Mouse (Mus musculus) stomach, embryonic 16.5 days (tissue): Measurements from ENCODE around the gene Msi2. TPM values are rescaled to one million over a fixed set of nuclear protein-coding genes. Genes with fewer than 3 reads are reported as not detected.

ENCODE experiments used
- ATAC-seq: fragments of 200-750 bp; cut with Nextera tagmentation; 2 replicates; pipeline ENCODE4 v1.8.0; 2017; ENCODE audit warnings: moderate number of reproducible peaks, moderate TSS enrichment; ENCODE audit not compliant: insufficient read depth, low FRiP score
- H3K27ac ChIP-seq: fragments of 300-500 bp; sonication (generic); 2 replicates; pipeline ENCODE4 v1.5.1; 2014; ENCODE audit warnings: low read length
- H3K27me3 ChIP-seq: fragments of 300-500 bp; sonication (generic); 2 replicates; pipeline ENCODE4 v1.6.1; 2014; ENCODE audit warnings: low read length, control low read depth, mixed read lengths; ENCODE audit not compliant: control insufficient read depth, insufficient read depth
- H3K36me3 ChIP-seq: fragments of 300-500 bp; sonication (generic); 2 replicates; pipeline ENCODE4 v1.6.1; 2014; ENCODE audit warnings: low read length; ENCODE audit not compliant: control insufficient read depth, insufficient read depth
- H3K4me1 ChIP-seq: fragments of 300-500 bp; sonication (generic); 2 replicates; pipeline ENCODE4 v1.6.1; 2014; ENCODE audit warnings: low read length, control low read depth, mixed read lengths; ENCODE audit not compliant: control insufficient read depth, insufficient read depth
- H3K4me2 ChIP-seq: fragments of 300-500 bp; sonication (generic); 2 replicates; pipeline ENCODE4 v1.6.1; 2014; ENCODE audit warnings: low read depth, low read length, mixed read lengths
- H3K4me3 ChIP-seq: fragments of 300-500 bp; sonication (generic); replicated peaks from 2 replicates; pipeline ENCODE4 v1.5.1; 2014; ENCODE audit warnings: mild to moderate bottlenecking, low read length
- H3K9ac ChIP-seq: fragments of 300-500 bp; sonication (generic); 2 replicates; pipeline ENCODE4 v1.6.1; 2014; ENCODE audit warnings: low read length
- H3K9me3 ChIP-seq: fragments of 300-500 bp; sonication (generic); replicated peaks from 2 replicates; pipeline ENCODE4 v1.6.1; 2016; ENCODE audit warnings: low read length, control low read depth; ENCODE audit not compliant: control insufficient read depth
- WGBS: fragments of 180-500 bp; shearing (Covaris S2); extraction: QIAGEN DNeasy Blood & Tissue Kit; methylation state at CpG from one replicate; pipeline ENCODE4 v1.1.7; 2014; 5-methylcytosine and 5-hydroxymethylcytosine counted together
- polyA plus RNA-seq: library from polyadenylated mRNA; unstranded; fragments of >200 nt; fragmentation: Nextera tagmentation; extraction: Ambion mirVana; gene quantifications from 2 replicates; pipeline ENCODE4 v1.2.1, GENCODE M21; 2015

The Msi2 gene
- polyA plus RNA-seq, 1 experiment from 2014 or later = 11.7 TPM

DNA sequence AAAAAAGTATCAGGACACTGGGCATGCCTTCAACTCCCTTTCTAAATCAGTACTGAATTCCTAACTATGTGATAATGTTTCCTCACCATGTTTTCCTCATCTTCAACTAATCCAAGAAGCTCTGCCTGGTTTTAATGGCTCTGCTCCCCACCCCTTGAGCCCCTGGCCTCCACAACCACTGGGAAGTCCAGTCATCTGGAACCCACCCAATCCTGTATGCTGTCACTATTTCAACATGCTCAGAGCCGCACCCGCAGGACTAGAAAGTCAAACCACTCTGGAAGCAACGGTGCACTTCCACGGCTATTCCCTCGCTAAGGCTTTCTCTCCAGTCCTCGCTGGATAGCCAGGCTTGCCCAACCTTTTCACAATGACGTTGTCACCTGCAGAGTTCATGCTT lies 106.2 kb downstream of the Msi2 start:
- no peak for ATAC-seq
- Histone ChIP-seq H3K27ac (no peak overlapping the region), H3K27me3 (no peaks in the 10 kb centered on the region), H3K9me3 (no peaks in the 10 kb centered on the region), H3K4me3 (no peak overlapping the region), H3K4me1 (peaks cover 28% of the 10 kb centered on the region), H3K4me2 (no peak overlapping the region), H3K36me3 (no peaks in the 10 kb centered on the region), H3K9ac (no peak overlapping the region)
- 83% methylated on average over 7 of the region's 7 CpGs for WGBS

DNA sequence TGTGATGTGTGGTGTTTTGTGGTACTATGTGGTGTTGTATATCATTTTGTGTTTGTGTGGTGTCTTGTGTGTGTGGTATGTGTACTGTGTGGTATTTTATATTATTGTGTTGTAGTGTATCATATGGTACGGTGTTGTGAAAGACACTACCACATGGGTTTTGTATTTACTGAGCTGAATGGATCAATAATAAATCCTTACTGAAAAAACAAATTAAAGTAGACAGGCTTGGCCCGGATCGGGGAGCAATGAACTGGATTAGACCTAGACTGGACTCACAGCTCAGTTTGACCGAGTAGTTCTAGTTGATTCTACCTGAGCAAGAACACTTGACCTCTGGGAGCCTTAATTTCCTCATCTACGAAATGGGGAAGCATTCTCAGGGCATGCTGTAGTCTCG lies 107.5 kb downstream of the Msi2 start:
- H3K27me3 ChIP-seq = no peaks in the 10 kb centered on the region
- H3K9me3 ChIP-seq = no peaks in the 10 kb centered on the region
- H3K4me3 ChIP-seq = no peak overlapping the region
- H3K36me3 ChIP-seq = no peaks in the 10 kb centered on the region
- WGBS = 88% methylated on average over 6 of the region's 6 CpGs
- ATAC-seq = no peak
- H3K4me1 ChIP-seq = peaks cover 28% of the 10 kb centered on the region
- no peak overlapping the region for H3K9ac ChIP-seq
- no peak overlapping the region for H3K27ac ChIP-seq
- H3K4me2 ChIP-seq = no peak overlapping the region

DNA sequence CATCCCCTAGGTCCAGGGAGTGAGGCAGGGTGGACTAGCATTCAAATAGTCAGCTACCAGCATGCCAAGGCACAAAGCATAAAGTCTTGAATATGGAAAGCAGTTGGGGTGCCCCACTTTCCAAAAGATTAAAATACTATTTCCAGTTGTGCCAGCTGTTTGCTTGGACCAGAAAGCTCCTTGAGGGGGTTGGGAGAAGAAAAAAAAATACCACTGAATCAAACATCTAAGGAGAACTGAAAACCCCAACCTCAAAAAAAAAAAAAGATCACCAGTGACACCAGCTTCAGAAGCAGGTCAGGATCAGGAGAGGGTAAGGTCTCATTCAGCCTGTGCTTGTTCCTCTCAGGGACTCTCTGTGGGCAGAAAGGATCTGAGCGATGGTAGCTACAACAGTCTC lies 108.2 kb downstream of the Msi2 start:
- Histone ChIP-seq H3K36me3 (no peaks in the 10 kb centered on the region), H3K4me3 (no peak overlapping the region), H3K9ac (no peak overlapping the region), H3K27ac (no peak overlapping the region), H3K4me1 (peaks cover 26% of the 10 kb centered on the region), H3K9me3 (no peaks in the 10 kb centered on the region), H3K4me2 (no peak overlapping the region), H3K27me3 (no peaks in the 10 kb centered on the region)
- no peak for ATAC-seq
- 95% methylated on average over 1 of the region's 1 CpGs for WGBS

DNA sequence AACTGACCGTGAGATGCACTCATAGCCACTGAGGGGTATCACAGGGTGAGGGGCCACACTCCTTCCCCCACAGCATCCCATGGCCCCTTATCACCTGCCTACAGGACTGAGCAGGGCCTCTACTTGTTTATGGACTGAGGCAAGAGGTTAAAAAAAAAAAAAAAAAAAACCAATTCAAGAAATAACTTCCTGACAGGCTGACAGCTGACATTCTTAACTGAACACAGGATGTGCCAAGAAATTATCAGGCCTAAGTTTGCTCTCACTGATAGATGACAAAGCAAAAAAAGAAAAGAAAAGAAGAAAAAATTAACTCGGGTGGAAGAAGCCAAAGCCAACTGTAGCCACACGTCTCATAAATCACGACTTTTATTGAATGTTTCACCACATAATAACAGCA lies 109.7 kb downstream of the Msi2 start:
- 46% methylated on average over 4 of the region's 4 CpGs for WGBS

DNA sequence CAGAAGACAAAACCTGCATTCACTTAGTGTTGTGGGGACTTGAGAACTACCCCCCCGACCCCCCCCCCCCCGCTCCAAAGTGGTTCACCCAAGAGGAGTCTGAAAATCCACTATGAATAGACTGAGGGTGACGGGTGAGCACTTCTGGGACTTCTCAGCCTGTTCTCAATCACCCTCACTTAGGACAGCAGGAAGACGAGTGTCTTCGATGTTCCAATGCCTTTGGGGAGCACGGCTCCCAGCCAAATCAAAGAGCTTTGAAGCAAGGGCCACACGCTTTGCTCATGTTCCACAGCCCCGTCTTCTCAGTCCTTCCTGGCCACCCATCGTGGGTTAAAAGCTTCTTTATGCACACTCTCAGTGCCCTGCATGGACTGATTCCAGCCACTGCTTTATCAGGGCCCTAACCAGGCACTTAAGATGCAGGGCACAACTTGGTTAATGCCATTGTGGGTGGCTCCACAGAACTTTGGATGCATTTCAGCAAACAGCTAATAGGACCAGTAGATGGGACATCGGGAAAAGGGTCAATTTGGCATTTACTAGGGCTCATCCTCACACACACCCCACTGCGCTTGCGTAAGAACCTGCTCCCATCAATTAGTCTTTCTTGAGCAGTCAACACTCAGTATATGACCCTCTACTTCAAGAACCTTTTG lies 110.5 kb downstream of the Msi2 start:
- no peak overlapping the region for H3K9ac ChIP-seq
- WGBS = 86% methylated on average over 12 of the region's 12 CpGs
- no peaks in the 10 kb centered on the region for H3K27me3 ChIP-seq
- no peaks in the 10 kb centered on the region for H3K9me3 ChIP-seq
- no peak overlapping the region for H3K27ac ChIP-seq
- H3K4me1 ChIP-seq = peaks cover 11% of the 10 kb centered on the region
- H3K4me3 ChIP-seq = no peak overlapping the region
- no peak overlapping the region for H3K4me2 ChIP-seq
- no peak for ATAC-seq
- no peaks in the 10 kb centered on the region for H3K36me3 ChIP-seq

More for the DNA sequence above, 109.7 kb downstream of the Msi2 start:
- Histone ChIP-seq H3K27me3 (no peaks in the 10 kb centered on the region), H3K4me1 (peaks cover 13% of the 10 kb centered on the region), H3K27ac (no peak overlapping the region), H3K9ac (no peak overlapping the region), H3K4me2 (no peak overlapping the region), H3K4me3 (no peak overlapping the region), H3K9me3 (no peaks in the 10 kb centered on the region), H3K36me3 (no peaks in the 10 kb centered on the region)
- ATAC-seq = no peak

DNA sequence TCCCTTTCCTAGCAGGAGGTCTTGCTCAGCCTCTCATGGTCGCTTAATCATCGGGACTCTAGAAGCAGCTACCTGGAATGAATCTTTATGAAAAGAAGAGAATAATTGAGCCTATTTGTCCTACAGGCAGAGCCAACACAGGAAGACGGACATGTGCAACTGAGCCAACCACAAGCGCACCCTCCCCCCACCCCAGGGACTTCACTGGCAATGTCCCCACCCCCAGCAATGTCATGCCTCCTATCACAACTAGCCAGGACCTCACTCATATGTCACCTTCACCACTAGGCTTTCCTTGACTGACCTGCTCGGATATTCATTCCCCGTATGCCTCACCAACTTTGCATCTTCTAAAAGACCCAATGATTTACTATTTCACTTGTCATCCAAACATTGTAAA lies 112.5 kb downstream of the Msi2 start:
- ATAC-seq = no peak
- Histone ChIP-seq H3K27ac (no peak overlapping the region), H3K9me3 (no peaks in the 10 kb centered on the region), H3K9ac (no peak overlapping the region), H3K4me2 (no peak overlapping the region), H3K4me3 (no peak overlapping the region), H3K4me1 (peaks cover 9% of the 10 kb centered on the region), H3K36me3 (no peaks in the 10 kb centered on the region), H3K27me3 (no peaks in the 10 kb centered on the region)
- 82% methylated on average over 6 of the region's 6 CpGs for WGBS

DNA sequence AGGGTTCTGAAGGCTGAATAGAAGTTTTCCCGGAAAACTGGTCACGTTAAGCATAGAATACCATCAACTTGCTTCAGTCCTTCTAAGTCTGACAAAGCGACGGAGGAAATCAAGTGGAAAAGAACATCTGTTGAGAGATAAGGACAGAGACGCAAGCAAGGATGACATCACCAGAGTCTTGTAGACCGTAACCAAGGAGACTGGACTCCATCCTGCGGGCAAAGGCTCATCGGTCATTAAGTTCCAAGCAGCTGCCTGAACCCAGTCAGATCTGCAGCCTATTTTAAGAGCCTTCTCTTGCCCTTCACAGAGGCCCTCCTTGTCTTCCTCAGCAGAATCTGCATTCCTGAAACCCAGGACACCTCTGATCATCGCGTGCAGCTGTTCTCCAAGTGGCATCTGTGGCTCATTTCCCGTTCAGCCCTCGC lies 113.2 kb downstream of the Msi2 start:
- WGBS = 72% methylated on average over 12 of the region's 12 CpGs
- Histone ChIP-seq H3K4me3 (no peak overlapping the region), H3K9ac (no peak overlapping the region), H3K4me1 (peaks cover 14% of the 10 kb centered on the region), H3K4me2 (no peak overlapping the region), H3K27me3 (no peaks in the 10 kb centered on the region), H3K9me3 (no peaks in the 10 kb centered on the region), H3K27ac (no peak overlapping the region), H3K36me3 (no peaks in the 10 kb centered on the region)
- ATAC-seq = no peak

DNA sequence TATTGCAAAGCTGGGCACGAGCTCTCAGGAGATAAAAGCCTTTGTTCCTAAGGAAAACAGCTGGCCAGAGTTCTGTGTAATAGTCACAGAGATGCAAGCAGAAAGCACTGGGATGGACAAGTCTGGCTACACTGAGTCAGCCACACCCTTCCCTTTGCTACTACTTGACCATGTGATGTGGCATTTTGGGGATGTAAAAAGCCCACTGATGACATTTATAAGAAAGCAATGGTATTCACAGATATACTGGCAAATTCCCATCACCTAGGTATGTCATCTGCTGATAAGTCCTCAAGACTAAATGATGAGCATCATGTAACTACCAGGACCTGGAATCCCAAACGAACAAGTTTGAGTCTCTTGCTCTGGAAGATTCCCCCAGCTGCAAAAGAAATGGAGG lies 113.7 kb downstream of the Msi2 start:
- 60% methylated on average over 2 of the region's 2 CpGs for WGBS

DNA sequence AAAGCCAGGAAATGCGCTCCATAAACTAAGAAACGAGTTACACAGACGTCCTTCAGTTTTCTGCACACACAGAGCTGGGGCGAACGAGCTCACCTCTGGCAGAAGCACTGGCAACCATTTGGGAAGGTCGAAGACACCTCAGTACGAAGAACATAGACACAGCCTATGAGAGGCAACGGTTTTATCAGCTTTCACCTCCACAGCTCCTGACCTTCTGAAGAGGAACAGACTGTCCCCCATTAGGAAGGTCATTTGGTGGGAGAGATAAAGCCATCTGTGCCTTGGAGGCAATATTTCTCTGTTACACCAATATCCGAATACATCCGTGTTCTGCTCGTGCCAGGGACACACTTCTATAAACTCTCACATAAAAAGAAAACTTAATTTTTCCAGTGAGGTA lies 114.9 kb downstream of the Msi2 start:
- Histone ChIP-seq H3K4me1 (peaks cover 15% of the 10 kb centered on the region; the same call in 1 of the 2 replicates), H3K4me3 (no peak overlapping the region), H3K27me3 (no peaks in the 10 kb centered on the region), H3K27ac (no peak overlapping the region), H3K4me2 (no peak overlapping the region), H3K9me3 (no peaks in the 10 kb centered on the region), H3K36me3 (no peaks in the 10 kb centered on the region), H3K9ac (no peak overlapping the region)
- ATAC-seq = no peak
- 81% methylated on average over 11 of the region's 11 CpGs for WGBS

More for the DNA sequence above, 113.7 kb downstream of the Msi2 start:
- Histone ChIP-seq H3K36me3 (no peaks in the 10 kb centered on the region), H3K27me3 (no peaks in the 10 kb centered on the region), H3K9ac (no peak overlapping the region), H3K4me3 (no peak overlapping the region), H3K4me1 (peaks cover 16% of the 10 kb centered on the region), H3K4me2 (no peak overlapping the region), H3K9me3 (no peaks in the 10 kb centered on the region), H3K27ac (no peak overlapping the region)
- ATAC-seq = no peak
